Mouse (Mus musculus): ENCODE data around the gene Zfp292.
"Not testable (repeated sequence)": the region's sequence is repeated elsewhere in the genome, so short reads cannot be mapped to it uniquely, and the experiment has no call there.

Gene Zfp292

DNA sequence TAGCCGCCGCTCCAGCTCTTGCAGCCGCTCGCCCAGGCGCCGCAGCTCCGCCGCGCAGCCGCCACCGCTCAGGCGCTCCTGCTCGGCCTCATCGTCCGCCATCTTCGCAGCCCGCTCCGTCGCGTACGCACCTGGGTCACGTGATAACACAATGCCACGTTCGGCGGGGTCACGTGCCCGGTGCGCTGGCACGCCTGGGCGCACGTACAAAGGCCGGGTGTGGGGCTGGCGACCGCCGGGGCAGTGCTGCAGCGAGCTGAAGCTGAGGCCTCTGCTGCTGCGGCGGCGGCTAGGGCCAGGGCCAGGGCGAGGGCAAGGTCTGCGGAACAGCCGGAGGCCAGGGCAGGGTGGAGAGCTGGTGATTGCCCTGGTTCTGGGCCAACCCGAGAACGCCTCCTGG, at the start of gene Zfp292:
TSS of gene Zfp292 (minus strand) at position 143 of the 400 bp plus-strand sequence.
- DNase-seq = peak; percentile 96

DNA sequence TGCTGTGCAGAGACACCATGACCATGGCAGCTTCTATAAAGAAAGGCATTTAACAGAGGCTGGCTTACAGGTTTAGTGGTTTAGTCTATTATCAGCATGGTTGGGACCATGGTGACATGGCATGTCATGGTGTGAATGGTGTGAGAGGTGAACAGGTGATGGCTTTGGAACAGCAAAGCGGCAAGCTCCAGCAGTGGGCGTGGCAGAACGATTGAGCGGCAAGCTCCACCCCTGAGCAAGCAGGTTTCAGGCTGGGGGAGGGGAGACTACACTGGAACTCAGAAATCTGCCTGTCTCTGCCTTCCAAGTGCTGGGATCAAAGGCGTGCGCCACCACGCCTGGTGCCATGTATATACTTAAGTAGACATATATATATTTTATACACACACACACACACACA, 45.6 kb upstream of the Zfp292 start:
- DNase-seq = not testable (repeated sequence)

DNA sequence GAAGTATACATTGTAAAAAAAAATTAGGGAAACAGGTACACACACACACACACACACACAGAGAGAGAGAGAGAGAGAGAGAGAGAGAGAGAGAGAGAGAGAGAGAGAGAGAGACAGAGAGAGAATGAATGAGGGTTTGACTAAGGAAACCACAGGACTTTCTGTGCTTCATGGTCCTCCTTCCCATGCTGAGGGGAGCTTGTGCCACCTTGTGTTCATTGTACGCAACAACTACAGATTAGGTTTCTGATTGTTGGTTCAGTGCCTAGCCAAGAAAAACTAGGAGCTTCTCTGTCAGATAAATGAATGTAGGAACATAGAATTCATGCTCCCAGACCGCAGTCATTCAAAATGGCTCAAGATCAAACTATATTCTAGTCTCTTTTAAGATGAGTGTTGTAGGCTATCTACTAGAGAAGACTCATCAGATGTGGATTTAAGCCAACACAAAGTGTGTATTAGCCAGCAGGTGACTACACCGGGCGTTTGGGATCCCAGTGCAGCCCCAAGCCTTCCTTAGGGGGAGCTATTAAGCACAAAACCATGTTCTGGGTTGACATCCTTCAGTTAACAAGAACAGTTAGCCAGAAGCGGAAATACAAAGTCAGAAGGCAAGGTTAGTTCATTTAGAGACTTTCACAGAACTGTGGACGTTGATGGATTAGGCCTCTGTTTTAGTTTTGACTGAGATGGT, 39.6 kb upstream of the Zfp292 start:
- DNase-seq = peak; percentile 56

DNA sequence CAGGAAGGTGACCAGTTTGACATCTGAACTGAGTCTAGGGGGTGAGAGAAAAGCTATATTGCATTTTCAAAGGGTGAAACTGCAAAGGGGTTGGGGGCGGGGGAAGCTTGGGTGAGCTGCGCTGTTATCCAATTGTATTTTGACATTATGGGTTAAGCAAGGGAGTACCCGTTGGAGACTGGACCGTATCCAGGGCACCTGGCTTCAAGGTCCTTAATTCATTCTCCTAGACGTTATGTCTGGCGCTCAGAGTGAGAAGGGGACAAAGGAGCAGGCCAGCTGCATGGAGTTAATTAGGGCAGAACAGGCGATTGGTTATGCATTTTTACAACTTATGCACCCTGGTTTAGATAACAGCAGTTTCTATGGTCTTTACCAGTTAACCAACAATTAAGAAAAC, 34.6 kb upstream of the Zfp292 start:
- no peak for DNase-seq

DNA sequence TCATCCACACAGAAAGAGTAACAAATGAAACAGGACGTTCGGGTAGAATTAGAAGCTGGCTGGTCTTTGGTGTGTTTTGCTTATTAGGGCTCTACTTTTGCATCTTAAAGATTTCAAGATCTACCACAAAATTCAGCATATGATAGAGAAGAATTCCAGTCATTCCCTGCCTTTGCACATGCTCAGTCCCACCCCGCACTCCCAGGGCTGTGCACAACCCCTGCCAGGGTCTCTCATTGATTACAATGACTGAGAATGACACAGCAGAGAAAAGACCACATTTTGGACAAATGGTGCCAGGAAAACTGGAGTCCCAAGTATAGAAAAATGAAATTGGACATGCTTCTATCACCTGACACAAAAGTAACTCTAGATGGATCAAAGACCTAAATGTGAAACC, 29.4 kb upstream of the Zfp292 start:
- DNase-seq = no peak

DNA sequence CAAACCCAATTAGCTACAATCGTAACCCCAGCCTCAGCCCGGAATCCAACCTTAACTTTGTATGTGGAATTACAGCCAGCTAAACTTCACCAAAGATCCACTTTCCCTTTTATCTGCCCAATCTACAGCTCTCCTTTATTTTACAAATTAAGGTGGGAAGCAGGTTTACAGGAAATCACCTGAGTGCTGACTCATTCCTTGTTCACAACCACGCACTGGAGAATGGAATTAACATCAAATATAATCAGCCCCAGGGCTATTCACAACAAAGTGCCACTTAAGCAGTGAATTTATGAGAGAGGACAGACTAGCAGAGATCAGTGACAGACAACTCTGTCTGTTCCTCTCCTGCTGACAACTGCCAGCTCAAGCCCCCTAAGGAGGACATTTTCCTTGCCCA, 28.6 kb upstream of the Zfp292 start:
- DNase-seq = no peak

DNA sequence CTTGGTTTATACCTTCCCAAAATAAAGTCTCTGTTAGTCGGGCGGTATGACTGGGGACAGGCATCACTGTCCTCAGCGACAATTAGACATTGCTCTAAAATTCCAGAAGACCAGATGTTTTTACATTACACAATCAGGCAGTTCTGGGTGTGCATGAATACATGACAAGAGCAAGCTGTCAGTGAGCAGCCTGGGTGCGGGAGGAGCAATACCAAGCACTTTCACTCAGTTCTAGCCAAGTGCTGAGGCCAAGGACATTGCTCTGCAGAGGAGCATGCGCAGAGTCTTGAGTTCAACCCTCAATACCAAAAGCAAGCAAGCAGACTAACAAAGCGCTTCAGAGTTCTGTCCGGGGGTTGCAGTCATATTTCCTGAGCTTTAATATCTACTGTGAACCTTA, 25.4 kb upstream of the Zfp292 start:
- peak; percentile 60 for DNase-seq

DNA sequence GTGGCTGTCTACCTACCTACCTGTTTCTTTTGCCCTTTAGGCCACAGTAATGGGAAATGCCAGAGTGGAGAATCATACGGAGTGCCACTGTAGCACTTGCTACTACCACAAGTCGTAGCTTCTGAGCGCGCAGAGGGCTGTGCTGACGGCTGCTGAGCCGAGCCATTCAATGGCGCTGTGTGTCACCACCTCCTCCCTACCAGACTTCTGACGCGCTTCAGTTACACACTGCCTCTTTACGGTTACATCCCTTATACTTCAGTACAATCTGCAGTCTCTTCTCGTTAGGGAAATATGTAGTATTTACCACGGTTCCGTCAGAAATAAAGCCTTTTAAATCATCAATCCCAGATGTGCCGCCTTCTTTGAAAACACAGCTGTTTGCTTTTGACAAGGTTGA, 24.3 kb upstream of the Zfp292 start:
- peak; percentile 21 for DNase-seq

DNA sequence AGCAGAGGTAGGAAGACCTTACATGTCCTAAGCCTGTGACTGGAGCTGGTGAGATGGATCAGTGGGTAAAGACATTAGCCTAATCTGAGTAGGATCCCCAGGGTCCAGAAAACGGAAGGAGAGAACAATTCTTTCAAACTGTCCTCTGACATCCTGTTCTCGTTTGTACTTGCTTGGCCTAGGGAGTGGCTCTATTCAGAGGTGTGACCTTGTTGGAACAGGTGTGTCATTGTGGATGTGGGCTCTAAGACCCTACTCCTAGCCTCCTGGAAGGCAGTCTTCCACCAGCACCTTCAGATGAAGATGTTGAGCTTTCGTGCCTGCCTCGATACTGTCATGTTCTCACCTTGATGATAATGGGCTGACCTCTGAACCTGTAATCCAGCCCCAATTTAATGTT, 23.4 kb upstream of the Zfp292 start:
- DNase-seq = no peak

DNA sequence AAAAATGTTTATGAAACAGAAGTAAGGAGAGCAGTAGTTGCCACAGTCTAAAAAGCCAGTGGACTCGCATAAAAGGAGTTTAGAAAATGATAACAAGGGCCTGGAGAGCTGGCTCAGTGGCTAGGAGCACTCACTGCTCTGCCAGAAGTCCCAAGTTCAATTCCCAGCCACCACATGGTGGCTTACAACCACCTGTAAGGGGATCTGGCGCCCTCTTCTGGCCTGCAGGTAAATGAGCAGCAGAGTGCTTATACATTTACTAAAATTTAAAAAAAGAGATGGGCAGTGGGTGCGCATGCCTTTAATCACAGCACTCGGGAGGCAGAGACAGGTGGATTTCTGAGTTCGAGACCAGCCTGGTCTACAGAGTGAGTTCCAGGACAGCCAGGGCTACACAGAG, 22.6 kb upstream of the Zfp292 start:
- peak; percentile 19 for DNase-seq

DNA sequence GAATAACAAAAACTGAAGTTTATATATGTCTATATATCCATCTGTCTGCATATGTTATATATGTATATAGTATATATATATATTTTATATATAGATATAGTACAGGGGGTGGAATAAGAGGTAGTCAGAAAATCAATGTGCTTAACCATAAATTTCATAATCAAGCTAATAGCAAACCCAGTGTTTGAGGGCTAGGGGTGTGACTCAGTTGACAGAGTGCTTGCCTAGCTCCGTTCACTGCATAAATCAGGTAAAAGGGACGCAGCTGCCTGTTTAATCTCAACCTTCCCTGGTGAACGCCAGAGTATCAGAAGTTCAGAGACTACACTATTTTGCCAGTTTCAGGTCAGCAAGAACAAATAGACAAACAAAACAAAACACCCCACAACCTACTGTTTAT, 18.8 kb upstream of the Zfp292 start:
- not testable (repeated sequence) for DNase-seq

DNA sequence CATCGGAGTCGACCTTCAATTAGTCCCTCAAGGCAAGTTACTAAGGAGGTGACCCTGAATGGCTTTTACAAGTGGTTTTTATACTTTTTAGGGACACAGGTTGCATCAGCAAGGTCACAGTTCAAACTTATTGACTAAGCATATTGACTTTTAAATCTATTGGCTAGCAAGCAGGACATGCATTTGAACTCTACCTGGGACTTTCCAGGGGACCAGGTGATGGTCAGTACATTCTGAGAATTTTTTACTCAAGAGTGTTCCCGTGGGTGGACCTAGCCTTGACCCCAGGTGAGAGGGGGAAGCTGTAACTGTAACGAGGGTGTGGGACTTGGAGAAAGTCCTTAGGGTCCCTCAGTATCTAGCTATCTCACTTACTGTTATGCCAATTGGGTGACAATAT, 18.4 kb upstream of the Zfp292 start:
- DNase-seq = no peak

DNA sequence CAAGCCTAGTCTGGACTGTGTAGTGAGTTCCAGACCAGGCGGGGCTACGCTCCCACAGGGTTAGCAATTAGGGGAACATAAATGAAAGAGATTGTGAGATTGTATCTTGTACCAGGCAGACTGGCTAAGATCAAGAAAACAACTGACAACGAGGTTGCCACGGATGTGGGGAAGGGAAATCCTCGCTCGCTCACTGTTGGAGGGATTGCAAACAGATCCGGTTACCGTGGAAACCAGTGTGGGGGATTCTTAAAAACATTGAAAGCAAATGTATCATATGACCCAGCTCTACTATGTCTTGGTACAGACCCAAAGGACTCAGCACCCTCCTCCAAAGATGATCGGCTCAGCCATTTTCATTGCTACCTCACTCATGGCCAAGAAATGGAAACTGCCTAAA, 17.4 kb upstream of the Zfp292 start:
- DNase-seq = no peak

DNA sequence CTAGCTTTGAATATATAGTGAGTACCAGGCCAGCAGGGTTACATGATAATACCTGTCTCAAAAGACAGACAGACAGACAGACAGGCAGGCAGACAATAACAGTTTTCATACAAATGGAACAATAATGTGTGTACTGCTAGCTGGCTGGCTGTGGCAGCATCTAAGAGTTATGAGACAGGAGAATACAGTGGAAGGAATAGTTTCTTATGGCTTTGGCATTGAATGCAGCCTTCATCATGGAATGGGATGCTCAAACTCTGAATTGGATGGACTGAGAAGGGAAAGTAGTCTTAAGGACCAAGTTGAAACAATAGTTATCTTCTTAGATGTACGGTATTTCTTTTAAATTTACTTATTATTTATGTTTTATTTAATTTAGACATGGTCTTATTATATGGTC, 16.6 kb upstream of the Zfp292 start:
- DNase-seq = no peak

DNA sequence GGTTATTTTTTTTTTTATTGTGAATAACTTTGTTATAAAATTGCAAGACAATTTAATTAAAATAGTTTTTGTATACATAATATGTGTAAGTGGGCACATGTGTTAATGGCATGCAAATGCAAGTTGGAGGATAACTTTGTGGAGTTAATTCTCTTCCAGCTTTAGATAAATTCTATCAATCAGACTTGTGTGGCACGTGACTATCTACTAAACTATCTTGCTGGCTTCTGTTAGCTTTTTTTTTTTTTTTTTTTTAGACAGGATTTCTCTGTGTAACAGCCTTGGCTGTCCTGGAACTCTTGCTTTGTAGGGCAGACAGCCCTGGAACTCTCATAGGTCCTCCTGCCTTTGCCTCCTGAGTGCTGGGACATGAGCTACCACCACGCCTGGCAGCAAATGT, 15.7 kb upstream of the Zfp292 start:
- DNase-seq = no peak

DNA sequence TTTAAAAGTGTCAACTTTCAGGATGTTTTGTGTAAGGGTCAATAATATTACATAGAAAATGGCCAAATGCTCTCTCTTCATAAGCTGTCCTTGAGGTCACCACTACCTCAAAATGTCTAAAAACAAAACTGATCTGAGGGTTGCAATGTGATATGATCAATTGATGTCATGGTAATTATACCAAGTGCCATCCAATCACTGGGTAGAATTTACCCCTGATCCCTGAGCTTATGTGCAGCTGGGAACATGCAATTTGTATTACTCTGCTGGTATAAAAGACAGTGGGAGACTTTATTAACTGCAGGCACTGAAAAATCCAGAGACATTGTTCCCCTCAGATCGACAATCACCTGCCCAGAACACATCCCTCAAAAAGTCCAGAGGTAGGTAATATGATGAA, 10.7 kb upstream of the Zfp292 start, which contains the start of gene Cga:
TSS of gene Cga (plus strand) at position 301 of the 400 bp plus-strand sequence.
- no peak for DNase-seq

DNA sequence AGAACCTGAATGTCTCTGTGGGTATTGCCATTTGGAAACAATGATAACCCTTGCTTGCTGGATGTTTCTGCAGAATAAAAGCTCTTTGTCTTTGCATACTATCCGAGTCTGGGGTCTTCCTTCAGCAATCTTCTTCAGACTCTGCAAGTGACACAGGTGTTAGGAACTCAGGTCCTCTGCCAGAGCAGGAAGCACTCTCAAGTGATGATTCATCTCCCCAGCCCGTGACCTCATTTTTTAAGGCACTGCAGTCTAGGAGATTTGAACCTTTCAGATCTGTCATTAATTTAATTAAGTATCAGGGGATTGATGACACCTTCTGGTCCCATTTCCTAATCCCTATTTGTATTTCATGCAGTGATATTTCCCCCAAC, 7.0 kb upstream of the Zfp292 start:
- DNase-seq = no peak

DNA sequence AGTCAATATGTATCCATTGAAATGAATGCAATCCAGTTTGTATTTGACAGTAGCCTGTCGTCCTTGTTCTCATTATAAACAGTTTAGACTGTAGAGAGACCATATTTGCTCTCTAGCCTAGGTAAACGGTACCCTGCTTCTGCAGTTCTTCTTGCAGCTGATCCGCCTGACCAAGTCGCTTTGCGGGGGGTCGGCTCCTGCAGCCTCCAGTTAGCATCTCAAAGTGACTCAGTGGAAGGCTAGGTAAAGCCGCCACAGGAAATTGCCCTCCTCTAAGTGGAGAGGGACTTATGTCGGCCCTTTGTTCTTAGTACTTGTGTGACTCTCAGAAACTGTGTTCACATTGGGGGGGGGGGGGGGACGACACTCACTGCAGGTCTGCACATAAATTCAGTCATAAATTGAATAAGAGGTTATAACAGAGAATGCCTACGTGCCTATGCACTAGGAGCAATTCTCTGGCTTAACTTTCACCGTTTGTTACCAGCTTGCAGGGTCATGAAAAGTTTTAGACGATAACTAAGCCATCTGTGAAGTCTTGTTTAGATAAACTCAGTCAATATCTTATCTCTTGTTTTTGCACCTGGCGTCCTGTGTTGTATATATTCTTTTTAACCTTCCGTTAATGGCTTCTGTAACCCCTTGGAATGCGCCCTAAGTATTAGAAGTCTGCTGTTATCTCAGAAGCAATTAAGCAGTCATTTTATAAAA, 6.5 kb upstream of the Zfp292 start:
- no peak for DNase-seq

DNA sequence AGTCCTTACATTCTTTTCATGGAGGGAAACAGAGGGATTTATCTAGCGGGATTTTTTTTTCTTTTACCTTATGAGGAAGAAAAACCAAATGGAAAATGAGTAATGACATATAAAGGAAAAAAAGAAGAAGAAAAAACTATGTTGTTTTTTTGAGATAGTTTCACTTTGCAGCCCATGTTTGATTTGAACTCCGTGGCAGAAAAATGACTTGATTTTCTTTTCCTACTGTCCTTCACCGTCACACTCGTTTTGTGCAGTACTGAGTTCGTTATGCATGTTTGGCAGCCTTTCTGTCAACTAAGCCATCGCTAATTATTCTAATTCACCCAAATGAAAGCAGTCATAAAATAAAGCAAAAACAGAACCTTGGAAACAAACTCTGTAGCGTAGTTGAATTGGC, 4.5 kb upstream of the Zfp292 start:
- no peak for DNase-seq

DNA sequence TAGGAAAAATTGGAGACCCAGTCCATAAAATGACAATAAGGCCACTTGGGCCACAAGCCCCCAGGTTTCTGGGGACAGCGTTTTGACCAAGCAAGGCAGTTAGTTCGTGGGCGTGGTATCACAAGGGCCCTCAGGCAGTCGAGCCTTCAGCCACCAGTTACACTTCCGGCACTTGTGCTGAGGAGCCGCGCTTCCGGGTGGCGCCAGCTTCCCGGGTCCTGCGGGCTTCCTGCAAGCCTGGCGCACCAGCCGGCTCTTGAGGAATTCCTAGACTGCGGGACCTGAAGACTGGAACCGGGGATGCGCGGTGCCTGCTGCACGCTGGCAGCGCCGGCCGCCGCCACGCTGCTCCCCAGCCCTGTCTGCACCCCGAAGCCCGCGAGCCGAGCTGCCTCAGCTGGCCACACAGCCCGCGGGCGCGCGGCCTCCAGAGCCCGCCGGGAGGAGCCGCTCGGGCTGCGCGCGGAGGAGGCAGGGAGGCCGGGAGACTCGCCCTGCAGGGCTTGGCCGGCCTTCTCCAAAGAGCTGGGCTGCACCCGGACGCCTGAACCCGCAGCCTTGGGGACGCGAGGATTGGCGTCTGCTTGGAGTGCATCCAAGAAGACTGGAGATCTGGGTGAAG, 3.8 kb upstream of the Zfp292 start:
- DNase-seq = peak; percentile 90

DNA sequence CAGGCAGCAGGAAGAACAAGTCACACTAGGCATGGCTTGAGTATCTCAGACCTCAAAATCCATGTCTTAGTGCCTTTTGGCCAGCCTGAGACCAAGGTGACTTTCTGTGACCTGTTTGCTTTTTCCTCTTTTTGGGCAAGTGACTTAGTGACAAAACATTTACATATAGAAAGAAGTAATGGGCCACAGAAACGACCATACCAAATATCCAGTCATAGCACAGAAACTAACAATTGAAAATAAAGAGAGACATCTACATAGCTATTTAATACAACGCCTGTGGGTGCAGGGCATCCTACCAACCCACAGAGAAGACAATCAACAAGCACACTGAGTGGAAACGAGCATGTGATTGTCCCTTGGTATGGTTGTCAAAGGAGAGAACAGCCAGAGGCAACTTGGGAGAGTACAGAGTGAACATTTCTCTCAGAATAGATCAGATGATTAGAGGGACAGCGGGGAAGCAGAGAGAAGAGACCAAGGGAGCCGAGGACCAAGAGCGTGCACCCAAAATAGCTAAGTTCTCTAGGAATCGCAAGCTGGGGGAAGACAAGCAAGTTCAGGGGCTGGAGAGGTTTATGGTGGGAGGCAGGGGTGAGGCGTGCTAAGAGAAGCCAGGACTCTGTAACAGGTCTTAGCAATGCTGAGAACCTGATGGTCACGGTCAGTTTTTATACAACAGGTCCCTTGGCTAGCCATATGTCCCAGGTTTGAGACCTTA, 3.0 kb upstream of the Zfp292 start:
- no peak for DNase-seq

DNA sequence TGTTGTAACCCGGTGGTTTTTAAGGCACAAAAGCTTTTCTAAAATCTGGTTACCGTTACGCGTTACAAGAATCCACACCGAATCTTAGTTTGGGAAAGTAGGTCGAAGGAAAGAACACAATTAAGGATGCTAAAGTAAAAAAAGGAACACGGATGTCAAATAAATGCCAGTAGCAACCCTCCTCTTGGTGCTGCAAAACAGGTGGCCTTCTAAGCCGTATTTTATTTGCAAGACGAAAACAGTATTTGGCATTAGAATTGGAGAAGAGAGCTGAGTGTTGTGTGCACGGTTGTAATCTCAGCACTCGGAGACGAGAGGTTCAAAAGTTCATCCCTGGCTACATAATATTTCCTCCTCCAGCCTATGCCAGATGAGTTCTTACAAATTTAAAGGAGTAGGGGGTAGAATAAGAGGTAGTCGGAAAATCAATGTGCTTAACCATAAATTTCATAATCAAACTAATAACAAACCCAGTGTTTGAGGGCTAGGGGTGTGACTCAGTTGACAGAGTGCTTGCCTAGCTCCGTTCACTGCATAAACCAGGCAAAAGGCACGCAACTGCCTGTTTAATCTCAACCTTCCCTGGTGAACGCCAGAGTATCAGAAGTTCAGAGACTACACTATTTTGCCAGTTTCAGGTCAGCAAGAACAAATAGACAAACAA, 738 bp upstream of the Zfp292 start:
- no peak for DNase-seq

DNA sequence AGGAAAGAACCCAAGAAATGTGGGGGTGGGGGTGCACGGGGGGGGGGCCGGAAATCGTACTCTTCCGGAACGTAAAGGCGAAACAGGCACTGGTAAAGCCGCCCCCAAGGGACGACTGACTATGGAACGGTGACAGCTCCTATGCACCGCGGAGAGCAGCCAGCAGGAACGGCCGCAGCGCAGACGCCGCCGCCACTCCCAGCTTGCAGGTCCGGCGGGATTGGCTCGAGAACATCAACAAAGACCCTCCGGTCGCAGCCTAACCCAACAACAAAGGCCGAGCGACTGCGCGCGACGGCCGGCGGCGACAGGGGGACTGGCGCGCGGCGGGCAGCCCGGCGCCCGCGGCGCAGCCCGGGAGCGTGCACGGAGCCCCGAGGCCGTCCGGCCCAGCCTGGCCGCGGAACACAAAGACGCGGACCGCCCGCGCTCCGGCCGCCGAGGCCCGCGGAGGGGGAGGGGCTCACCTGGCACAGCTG, 430 bp downstream of the Zfp292 start:
- DNase-seq = peak; percentile 75

Measured in kidney, postnatal 10 days (tissue).